In genomic region chr11:120647047-120647830, GRCm38 (mm10) we compare ENCODE assay signal across 10 mouse cellular contexts. TPM values are rescaled to one million over a fixed set of nuclear protein-coding genes. Genes with fewer than 3 reads are reported as not detected.
DNase-seq lines count a peak whose midpoint lies in the region; ATAC-seq and TF ChIP-seq lines count a peak whose summit lies in the region.
"Had no signal": no experiment of that assay in that cellular context is flagged by ENCODE, and none has a peak within 500 bp of the region (broad histone marks: within the 10 kb centered on the region; RNA-seq: fewer than 3 reads in every experiment).

No protein-coding gene starts in this region.

- no peaks in the 10 kb centered on the region for H3K9me3 ChIP-seq in forebrain, embryonic 10.5 days
- no peaks in the 10 kb centered on the region for H3K9me3 ChIP-seq in forebrain, embryonic 14.5 days (replicated peaks; ENCODE audit: control insufficient read depth, low read length)
- H3K9me3 ChIP-seq in liver, embryonic 11.5 days (ENCODE audit: control insufficient read depth, low read length) = no peaks in the 10 kb centered on the region
- H3K9me3 ChIP-seq in heart, embryonic 16.5 days (replicated peaks; ENCODE audit: control insufficient read depth, low read length) = no peaks in the 10 kb centered on the region

- peak overlapping the region; percentile 32; the same call in 1 of the 2 replicates for H3K27ac ChIP-seq in forebrain, embryonic 10.5 days
- H3K27ac ChIP-seq in forebrain, embryonic 14.5 days (ENCODE audit: low read depth, low read length) = no peak overlapping the region
- no peak overlapping the region for H3K27ac ChIP-seq in liver, embryonic 11.5 days (ENCODE audit: low read depth, low read length)
- peak overlapping the region; percentile 93 for H3K27ac ChIP-seq in heart, embryonic 16.5 days (ENCODE audit: low read length)

- TF ChIP-seq POLR2A in myocyte (IDR thresholded peaks at IDR 0.05; ENCODE audit: insufficient read length, low read depth) = no peak

- H3K4me3 ChIP-seq in forebrain, embryonic 10.5 days = no peak overlapping the region
- no peak overlapping the region for H3K4me3 ChIP-seq in forebrain, embryonic 14.5 days (ENCODE audit: low read depth, low read length)
- H3K4me3 ChIP-seq in liver, embryonic 11.5 days (ENCODE audit: low read depth, low read length) = peak overlapping the region; percentile 39; the same call in 1 of the 2 replicates
- peak overlapping the region; percentile 59 for H3K4me3 ChIP-seq in heart, embryonic 16.5 days (ENCODE audit: low read length)
- peak overlapping the region; percentile 7 for H3K4me3 ChIP-seq in myocyte

- DNase-seq in forebrain, embryonic 10.5 days (ENCODE audit: extremely low spot score, low spot score) = no peak
- DNase-seq in forebrain, embryonic 14.5 days (ENCODE audit: low spot score) = no peak
- no peak for DNase-seq in liver, embryonic 11.5 days (ENCODE audit: low spot score)
- no peak for DNase-seq in liver
- DNase-seq in layer of hippocampus, postnatal 10 days (ENCODE audit: low spot score in 2 of 2) = no peak
- DNase-seq in layer of hippocampus, postnatal 25 days (ENCODE audit: extremely low spot score in 1 of 2, low spot score in 1 of 2) = no peak

- no peak overlapping the region for H3K4me2 ChIP-seq in forebrain, embryonic 14.5 days (ENCODE audit: low read length)
- H3K4me2 ChIP-seq in liver, embryonic 11.5 days = peak overlapping the region; percentile 71
- peak overlapping the region; percentile 71 for H3K4me2 ChIP-seq in heart, embryonic 16.5 days (ENCODE audit: low read depth, low read length)
- H3K4me2 ChIP-seq in myocyte (ENCODE audit: low read depth) = peak overlapping the region; percentile 71

- H3K9ac ChIP-seq in forebrain, embryonic 14.5 days (ENCODE audit: low read length) = no peak overlapping the region
- 0 out of 2 replicates have a peak overlapping the region, but pooled peaks have one; percentile 56 for H3K9ac ChIP-seq in liver, embryonic 11.5 days (ENCODE audit: low read depth, low read length)
- peak overlapping the region; percentile 79 for H3K9ac ChIP-seq in heart, embryonic 16.5 days (ENCODE audit: low read length)

- H3K4me1 ChIP-seq in forebrain, embryonic 10.5 days = peaks cover 31% of the 10 kb centered on the region
- H3K4me1 ChIP-seq in forebrain, embryonic 14.5 days (ENCODE audit: control insufficient read depth, insufficient read depth, low read length) = peaks cover 8% of the 10 kb centered on the region
- H3K4me1 ChIP-seq in liver, embryonic 11.5 days (replicated peaks; ENCODE audit: control insufficient read depth, insufficient read depth, low read length) = peaks cover 23% of the 10 kb centered on the region
- peaks cover 16% of the 10 kb centered on the region for H3K4me1 ChIP-seq in heart, embryonic 16.5 days (ENCODE audit: control insufficient read depth, insufficient read depth, low read length)

- no peaks in the 10 kb centered on the region for H3K79me2 ChIP-seq in myocyte (ENCODE audit: control insufficient read depth, insufficient read depth)

- no peak overlapping the region for H3ac ChIP-seq in myocyte (ENCODE audit: control insufficient read depth, insufficient read length)

- WGBS in forebrain, embryonic 10.5 days = 80% methylated on average over 35 of the region's 35 CpGs
- WGBS in forebrain, embryonic 14.5 days = 82% methylated on average over 35 of the region's 35 CpGs
- 76% methylated on average over 35 of the region's 35 CpGs for WGBS in liver, embryonic 11.5 days
- WGBS in heart, embryonic 16.5 days = 61% methylated on average over 35 of the region's 35 CpGs

- ATAC-seq in forebrain, embryonic 14.5 days = no peak
- ATAC-seq in liver, embryonic 11.5 days (replicated peaks; ENCODE audit: low FRiP score) = no peak
- no peak for ATAC-seq in heart, embryonic 16.5 days (replicated peaks; ENCODE audit: extremely low read depth, insufficient read depth, low FRiP score)
- ATAC-seq: activated CD4-positive, CD25-positive, alpha-beta regulatory T cell, adult 4 months had no signal

- peaks cover 33% of the 10 kb centered on the region for H3K27me3 ChIP-seq in forebrain, embryonic 10.5 days (ENCODE audit: poor library complexity, severe bottlenecking)
- peaks cover 8% of the 10 kb centered on the region; the same call in 1 of the 2 replicates for H3K27me3 ChIP-seq in forebrain, embryonic 14.5 days (replicated peaks; ENCODE audit: control insufficient read depth, insufficient read depth, low read length)
- peaks cover 11% of the 10 kb centered on the region; the same call in 1 of the 2 replicates for H3K27me3 ChIP-seq in liver, embryonic 11.5 days (replicated peaks; ENCODE audit: control insufficient read depth, insufficient read depth, low read length)
- no peaks in the 10 kb centered on the region for H3K27me3 ChIP-seq in heart, embryonic 16.5 days (ENCODE audit: control insufficient read depth, insufficient read depth, low read length)
- H3K27me3 ChIP-seq in myocyte (ENCODE audit: control insufficient read depth, insufficient read depth, insufficient read length) = no peaks in the 10 kb centered on the region

- H3K36me3 ChIP-seq in forebrain, embryonic 10.5 days (replicated peaks) = no peaks in the 10 kb centered on the region
- H3K36me3 ChIP-seq in forebrain, embryonic 14.5 days (ENCODE audit: control insufficient read depth, insufficient read depth, low read length) = no peaks in the 10 kb centered on the region
- H3K36me3 ChIP-seq in liver, embryonic 11.5 days (ENCODE audit: control insufficient read depth, insufficient read depth, low read length) = no peaks in the 10 kb centered on the region
- no peaks in the 10 kb centered on the region for H3K36me3 ChIP-seq in heart, embryonic 16.5 days (ENCODE audit: control insufficient read depth, insufficient read depth)
- no peaks in the 10 kb centered on the region for H3K36me3 ChIP-seq in myocyte (ENCODE audit: control insufficient read depth, insufficient read depth)

TF ChIP-seq in myocyte, 11 proteins besides CTCF, POLR2A, EP300 and RAD21:
- TF ChIP-seq SRF (IDR thresholded peaks at IDR 0.05; ENCODE audit: control insufficient read depth, insufficient read length, low read depth) (no peak), USF1 (IDR thresholded peaks at IDR 0.05; ENCODE audit: low read depth) (no peak), REST (IDR thresholded peaks at IDR 0.05; ENCODE audit: insufficient read depth, insufficient read length) (no peak), MAX (IDR thresholded peaks at IDR 0.05; ENCODE audit: low read depth) (no peak), CEBPB (IDR thresholded peaks at IDR 0.05; ENCODE audit: insufficient read depth, poor library complexity, severe bottlenecking) (no peak), MYOD1 (IDR thresholded peaks at IDR 0.05; ENCODE audit: control insufficient read depth in 1 of 3, insufficient read length in 2 of 3, low read depth in 2 of 3) (no peak)

RNA-seq across cellular contexts. Expression of gene Myadml2, which starts 0.7 kb away (rescaled TPM):
- polyA plus RNA-seq in forebrain, embryonic 10.5 days (2016; fragmentation: Nextera tagmentation; extraction: Ambion mirVana) = not detected in 2 replicates
- polyA plus RNA-seq in forebrain, embryonic 14.5 days (2014; fragmentation: Nextera tagmentation; extraction: Ambion mirVana) = 0.38 and 0.48 TPM in 2 replicates
- polyA plus RNA-seq in liver, embryonic 11.5 days (2014; fragmentation: Nextera tagmentation; extraction: Ambion mirVana) = 0.34 and 0.60 TPM in 2 replicates
- polyA plus RNA-seq in heart, embryonic 16.5 days (2015; fragmentation: Nextera tagmentation; extraction: Ambion mirVana) = 17.0 and 19.5 TPM in 2 replicates
- polyA plus RNA-seq in myocyte (2012; fragmentation: generic; extraction: Trizol) = 4.6 TPM
- total RNA-seq in layer of hippocampus, postnatal 10 days (2021) = 1 to 10 TPM; 1.1 to 2.1 TPM
- 1 to 10 TPM; 2.5 to 3.5 TPM for total RNA-seq in layer of hippocampus, postnatal 25 days (2021)
- total RNA-seq: common myeloid progenitor, adult 5-6 weeks had no signal
- polyA plus RNA-seq: activated CD4-positive, CD25-positive, alpha-beta regulatory T cell, adult 4 months had no signal

RNA-seq across cellular contexts. Expression of gene Pycr1, which starts 3.7 kb away (rescaled TPM):
- 37.5 and 40.5 TPM in 2 replicates for polyA plus RNA-seq in forebrain, embryonic 10.5 days (2016; fragmentation: Nextera tagmentation; extraction: Ambion mirVana)
- polyA plus RNA-seq in forebrain, embryonic 14.5 days (2014; fragmentation: Nextera tagmentation; extraction: Ambion mirVana) = 33.6 and 33.9 TPM in 2 replicates
- polyA plus RNA-seq in liver, embryonic 11.5 days (2014; fragmentation: Nextera tagmentation; extraction: Ambion mirVana) = 18.5 and 21.2 TPM in 2 replicates
- polyA plus RNA-seq in heart, embryonic 16.5 days (2015; fragmentation: Nextera tagmentation; extraction: Ambion mirVana) = 15.2 and 18.5 TPM in 2 replicates
- 56.9 TPM for polyA plus RNA-seq in myocyte (2012; fragmentation: generic; extraction: Trizol)
- 1 to 10 TPM; 3.5 to 5.3 TPM for total RNA-seq in layer of hippocampus, postnatal 10 days (2021)
- 1 to 10 TPM; 4.3 to 4.9 TPM for total RNA-seq in layer of hippocampus, postnatal 25 days (2021)

RNA-seq across cellular contexts. Expression of gene Notum, which starts 13.7 kb away (rescaled TPM):
- polyA plus RNA-seq in forebrain, embryonic 10.5 days (2016; fragmentation: Nextera tagmentation; extraction: Ambion mirVana) = 0.57 and 0.75 TPM in 2 replicates
- 0.36 and 0.61 TPM in 2 replicates for polyA plus RNA-seq in forebrain, embryonic 14.5 days (2014; fragmentation: Nextera tagmentation; extraction: Ambion mirVana)
- 0.51 and 0.52 TPM in 2 replicates for polyA plus RNA-seq in liver, embryonic 11.5 days (2014; fragmentation: Nextera tagmentation; extraction: Ambion mirVana)
- polyA plus RNA-seq in heart, embryonic 16.5 days (2015; fragmentation: Nextera tagmentation; extraction: Ambion mirVana) = 0.20 and 1.00 TPM in 2 replicates
- polyA plus RNA-seq in myocyte (2012; fragmentation: generic; extraction: Trizol) = 0.19 TPM
- total RNA-seq in layer of hippocampus, postnatal 10 days (2021) = 1 to 10 TPM; 5.8 to 7.4 TPM
- total RNA-seq in layer of hippocampus, postnatal 25 days (2021) = 1 to 10 TPM; 4.5 to 8.2 TPM
- total RNA-seq: common myeloid progenitor, adult 5-6 weeks had no signal
- polyA plus RNA-seq: activated CD4-positive, CD25-positive, alpha-beta regulatory T cell, adult 4 months had no signal

RNA-seq across cellular contexts. Expression of gene Mafg, which starts 13.8 kb away (rescaled TPM):
- polyA plus RNA-seq in forebrain, embryonic 10.5 days (2016; fragmentation: Nextera tagmentation; extraction: Ambion mirVana) = 20.2 and 22.7 TPM in 2 replicates
- 20.0 and 23.6 TPM in 2 replicates for polyA plus RNA-seq in forebrain, embryonic 14.5 days (2014; fragmentation: Nextera tagmentation; extraction: Ambion mirVana)
- 32.6 and 34.8 TPM in 2 replicates for polyA plus RNA-seq in liver, embryonic 11.5 days (2014; fragmentation: Nextera tagmentation; extraction: Ambion mirVana)
- polyA plus RNA-seq in heart, embryonic 16.5 days (2015; fragmentation: Nextera tagmentation; extraction: Ambion mirVana) = 14.7 and 19.1 TPM in 2 replicates
- polyA plus RNA-seq in myocyte (2012; fragmentation: generic; extraction: Trizol) = 43.1 TPM
- total RNA-seq in layer of hippocampus, postnatal 10 days (2021) = 10 to 100 TPM; 79.3 to 86.7 TPM
- total RNA-seq in layer of hippocampus, postnatal 25 days (2021) = 10 to 100 TPM; 68.9 to 83.2 TPM

RNA-seq across cellular contexts. Expression of gene Sirt7, which starts 22.2 kb away (rescaled TPM):
- 30.1 and 32.8 TPM in 2 replicates for polyA plus RNA-seq in forebrain, embryonic 10.5 days (2016; fragmentation: Nextera tagmentation; extraction: Ambion mirVana)
- polyA plus RNA-seq in forebrain, embryonic 14.5 days (2014; fragmentation: Nextera tagmentation; extraction: Ambion mirVana) = 30.4 and 40.8 TPM in 2 replicates
- polyA plus RNA-seq in liver, embryonic 11.5 days (2014; fragmentation: Nextera tagmentation; extraction: Ambion mirVana) = 48.6 and 54.8 TPM in 2 replicates
- polyA plus RNA-seq in heart, embryonic 16.5 days (2015; fragmentation: Nextera tagmentation; extraction: Ambion mirVana) = 21.1 and 28.1 TPM in 2 replicates
- 29.9 TPM for polyA plus RNA-seq in myocyte (2012; fragmentation: generic; extraction: Trizol)
- 10 to 100 TPM; 33.5 to 39.7 TPM for total RNA-seq in layer of hippocampus, postnatal 10 days (2021)
- 10 to 100 TPM; 36.1 to 42.4 TPM for total RNA-seq in layer of hippocampus, postnatal 25 days (2021)

Comparison
In these comparisons a context has a peak if more than half of its experiments do, and no peak if none do; other contexts are left out.
1. H3K27ac ChIP-seq: peak in forebrain, embryonic 10.5 days (single experiment) and heart, embryonic 16.5 days (single experiment); none in forebrain, embryonic 14.5 days (single experiment) and liver, embryonic 11.5 days (single experiment).
2. H3K4me3 ChIP-seq: peak in liver, embryonic 11.5 days (single experiment), heart, embryonic 16.5 days (single experiment) and myocyte (single experiment); none in forebrain, embryonic 10.5 days (single experiment) and forebrain, embryonic 14.5 days (single experiment).